Mouse (Mus musculus) layer of hippocampus, adult 2 months (tissue): ENCODE data around the gene Vwce. TPM values are rescaled to one million over a fixed set of nuclear protein-coding genes. Genes with fewer than 3 reads are reported as not detected.

Source experiments
- DNase-seq, 2 experiments: peaks; one replicate each; pipeline ENCODE4 v3.0.0; 2022; ENCODE audit warnings: low spot score in 2 of 2
- H3K27ac ChIP-seq: fragments of 200-600 bp; 2 replicates; pipeline ENCODE4 v1.8.1; 2022
- H3K4me3 ChIP-seq: fragments of 200-600 bp; 2 replicates; pipeline ENCODE4 v1.8.1; 2022; ENCODE audit warnings: mild to moderate bottlenecking
- CTCF ChIP-seq: fragments of 200-600 bp; conservative IDR thresholded peaks from 2 replicates; pipeline ENCODE4 v1.8.1; 2022; ENCODE audit warnings: antibody characterized with exemption, mild to moderate bottlenecking, moderate library complexity
- total RNA-seq, 2 experiments: library from RNA; stranded (reverse); gene quantifications; 2 replicates each; pipeline ENCODE4 v1.2.3; 2021

Gene Vwce
- total RNA-seq, 2 experiments from 2014 or later = 0.39 to 0.72 TPM

- Histone ChIP-seq H3K27ac (no peak overlapping the region), H3K4me3 (no peak overlapping the region)
- DNase-seq = no peak
- TF ChIP-seq CTCF = no peak
These were observed 68.1 kb downstream of the Vwce start for GRCm38 (mm10) chr19:10702125-10702524.

DNA sequence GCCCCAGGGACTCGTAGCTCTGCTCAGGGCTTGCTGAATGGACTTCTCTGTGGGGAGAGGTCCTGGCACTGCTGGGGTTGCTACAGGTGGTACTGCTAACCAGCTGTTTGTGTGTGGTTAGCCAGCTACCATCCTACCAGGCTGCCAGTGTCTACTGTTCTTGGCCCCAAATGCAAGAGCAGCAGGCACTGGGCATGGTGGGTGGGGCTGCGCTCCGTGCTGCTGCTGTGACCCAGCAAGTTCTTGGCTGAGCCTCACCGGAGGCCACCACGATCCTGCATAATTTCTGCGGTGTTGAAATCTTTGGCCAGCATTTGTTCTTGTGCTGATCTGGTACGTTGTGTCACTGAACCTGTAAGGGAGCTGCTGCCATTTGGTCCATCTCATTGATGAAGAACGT, 69.5 kb downstream of the Vwce start:
- H3K27ac ChIP-seq = peak overlapping the region; percentile 14; the same call in 1 of the 2 replicates
- DNase-seq = no peak
- H3K4me3 ChIP-seq = no peak overlapping the region
- no peak for TF ChIP-seq CTCF

DNA sequence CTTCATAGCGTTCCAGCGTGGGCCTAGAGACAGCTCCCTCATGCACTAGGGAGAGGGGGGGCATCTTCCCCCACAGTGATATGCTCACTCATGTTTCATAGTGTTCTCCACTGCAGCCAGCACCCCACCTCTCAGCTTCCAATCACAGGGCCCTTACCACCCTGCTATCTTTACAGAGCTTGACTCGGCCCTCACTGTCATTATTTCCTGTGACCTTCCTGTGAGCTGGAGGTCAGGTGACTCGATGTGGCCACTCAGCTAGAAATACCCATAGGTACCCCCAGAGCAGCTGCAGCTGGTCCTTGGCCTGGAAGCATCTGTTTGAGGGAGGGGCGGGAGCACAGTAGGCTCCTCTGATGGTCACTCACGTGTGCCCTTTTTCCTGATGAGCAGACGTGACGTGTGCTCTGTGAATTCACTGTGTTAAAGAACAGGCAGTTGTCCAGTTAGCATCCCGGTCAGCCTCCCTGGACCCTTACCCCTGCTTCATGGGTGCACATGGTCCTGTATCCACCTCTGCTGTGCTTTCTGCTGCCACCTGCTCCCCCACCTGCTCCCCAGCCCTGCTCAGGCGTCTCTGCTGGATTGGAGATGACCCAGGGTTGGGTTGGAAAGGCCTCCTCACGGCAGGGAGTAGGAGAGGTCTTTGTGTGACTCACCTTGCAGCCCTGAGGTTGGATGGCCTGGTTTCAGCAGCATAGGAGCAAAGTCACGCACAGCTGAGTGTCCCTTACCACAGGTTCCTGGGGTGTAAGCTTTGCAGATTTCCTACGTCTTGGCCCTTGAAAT, 73.3 kb downstream of the Vwce start:
- no peak overlapping the region for H3K4me3 ChIP-seq
- DNase-seq = no peak
- TF ChIP-seq CTCF = no peak
- H3K27ac ChIP-seq = peak overlapping the region; percentile 44; the same call in 1 of the 2 replicates

GRCm38 (mm10) chr19:10707881-10708280, 73.9 kb downstream of the Vwce start:
- no peak for TF ChIP-seq CTCF
- DNase-seq = no peak
- Histone ChIP-seq H3K4me3 (no peak overlapping the region), H3K27ac (peak overlapping the region; percentile 91)

DNA sequence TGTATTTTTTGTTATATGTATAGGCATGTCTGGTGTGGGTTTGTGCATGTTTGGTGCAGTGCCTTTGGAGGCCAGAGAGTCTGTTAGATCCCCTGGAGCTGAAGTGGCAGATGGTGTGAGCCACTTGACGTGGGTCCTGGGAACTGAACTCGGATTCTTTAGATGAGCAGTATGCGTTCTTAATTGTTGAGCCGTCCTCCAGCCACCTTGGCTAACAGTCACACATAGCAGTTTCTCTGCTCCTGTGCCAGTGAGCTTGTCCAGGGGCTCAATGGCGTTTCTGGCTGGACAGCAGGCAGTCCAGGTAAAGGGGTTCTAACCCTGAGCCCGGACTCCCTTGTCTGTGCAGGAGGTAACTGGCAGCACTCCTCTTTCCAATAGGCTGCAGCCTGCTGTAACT, 74.9 kb downstream of the Vwce start:
- DNase-seq = no peak
- H3K27ac ChIP-seq = peak overlapping the region; percentile 91
- TF ChIP-seq CTCF = no peak
- H3K4me3 ChIP-seq = no peak overlapping the region

DNA sequence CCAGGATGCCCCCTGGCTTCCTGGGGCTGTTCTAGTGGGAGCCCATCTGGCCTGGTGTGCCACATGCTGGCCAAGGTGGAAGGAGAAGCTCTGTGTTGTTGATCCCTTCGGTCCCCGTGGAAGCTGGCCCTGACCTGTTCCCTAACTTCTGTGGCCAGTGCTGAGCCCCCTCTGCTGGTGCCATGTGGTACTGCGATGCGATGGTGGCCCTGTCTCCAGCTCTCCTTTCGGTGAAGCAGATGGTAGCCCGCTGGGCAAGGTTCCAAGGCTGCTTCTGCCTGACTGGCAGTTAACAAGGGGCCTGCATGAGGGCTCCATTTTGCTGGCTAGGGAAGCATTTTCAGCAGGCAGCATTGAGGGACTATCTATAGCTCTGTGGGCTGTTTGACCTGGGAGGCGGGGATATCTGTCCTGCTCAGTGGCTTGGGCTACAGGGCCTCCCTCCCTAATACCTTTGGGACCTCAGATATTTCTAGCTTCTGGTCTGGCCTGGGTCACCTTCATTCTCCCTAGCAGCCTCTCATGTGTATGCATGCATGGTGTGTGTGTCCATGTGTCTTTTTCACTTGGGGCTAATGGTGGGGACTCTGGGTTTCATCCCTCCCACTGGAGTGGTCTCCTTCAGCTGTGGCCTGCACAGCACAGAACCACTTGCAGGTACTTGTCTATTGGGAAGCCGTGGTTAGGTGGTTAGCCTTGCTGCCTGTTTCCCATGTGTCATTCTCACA, 75.5 kb downstream of the Vwce start:
- peak; percentile 95 for TF ChIP-seq CTCF

GRCm38 (mm10) chr19:10710088-10710511, 76.1 kb downstream of the Vwce start:
- H3K4me3 ChIP-seq = no peak overlapping the region
- TF ChIP-seq CTCF = peak; percentile 82
- DNase-seq = peak; percentile 69 to 72
- H3K27ac ChIP-seq = peak overlapping the region; percentile 91

More for the DNA sequence above, 75.5 kb downstream of the Vwce start:
- peak; percentile 97 to 100 for DNase-seq
- peak overlapping the region; percentile 91 for H3K27ac ChIP-seq
- H3K4me3 ChIP-seq = no peak overlapping the region

DNA sequence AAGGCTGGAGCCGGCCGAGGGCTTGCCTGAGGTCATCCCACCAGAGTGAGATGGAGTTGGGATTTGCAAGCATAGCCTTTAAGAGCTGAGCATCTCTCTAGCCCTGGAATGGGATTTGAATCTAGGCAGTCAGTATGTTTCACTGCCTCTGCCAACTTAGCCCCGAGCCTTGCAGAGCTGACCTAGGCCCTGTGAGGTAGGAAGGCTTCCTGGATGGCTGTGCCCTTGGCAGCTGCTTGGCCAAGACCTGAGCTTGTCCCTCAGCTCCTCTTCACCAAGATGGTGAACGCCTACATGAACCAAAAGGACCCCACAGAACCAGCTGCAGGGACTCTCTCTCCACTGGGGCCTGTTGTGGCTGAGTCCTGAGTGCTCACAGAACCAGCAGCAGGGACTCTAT, 76.7 kb downstream of the Vwce start:
- no peak for TF ChIP-seq CTCF
- peak overlapping the region; percentile 91 for H3K27ac ChIP-seq
- no peak for DNase-seq
- no peak overlapping the region for H3K4me3 ChIP-seq

DNA sequence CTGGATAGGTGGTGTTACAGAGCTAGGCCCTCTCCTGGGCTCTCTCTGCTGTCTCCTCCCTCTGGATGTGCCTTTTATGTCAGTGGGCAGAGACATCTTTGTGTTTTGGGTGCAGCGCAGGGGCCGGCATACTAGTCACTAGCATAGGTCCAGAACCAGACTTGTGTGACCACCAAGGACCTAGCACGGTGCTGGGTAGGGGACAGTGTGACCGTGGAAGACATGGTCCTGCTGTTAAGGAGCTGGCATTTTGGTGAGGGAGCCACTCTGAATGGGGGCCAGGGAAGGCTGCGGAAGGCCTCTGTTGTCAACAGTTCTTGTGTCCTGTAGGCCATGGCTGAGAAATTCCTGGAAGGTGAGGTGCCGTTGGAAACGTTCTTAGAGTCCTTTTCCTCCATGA, 78.2 kb downstream of the Vwce start:
- no peak for TF ChIP-seq CTCF
- Histone ChIP-seq H3K27ac (no peak overlapping the region), H3K4me3 (no peak overlapping the region)
- DNase-seq = no peak

DNA sequence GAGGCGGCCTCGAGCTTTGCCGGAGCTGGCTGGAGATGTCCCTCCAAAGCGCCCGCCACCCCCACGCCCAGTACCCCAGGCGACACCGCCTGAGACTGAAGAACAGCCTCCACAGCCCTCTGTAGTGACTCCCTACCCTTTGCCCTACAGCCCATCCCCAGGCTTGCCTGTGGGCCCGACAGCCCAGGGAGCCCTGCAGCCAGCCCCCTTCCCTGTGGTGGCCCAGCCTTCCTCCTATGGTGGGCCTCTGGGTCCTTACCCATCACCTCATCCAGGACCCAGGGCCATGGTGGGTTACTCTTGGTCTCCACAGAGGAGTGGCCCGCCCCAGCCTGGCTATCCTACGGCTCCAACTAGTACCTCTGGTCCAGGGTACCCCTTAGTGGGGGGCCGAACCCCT, 78.6 kb downstream of the Vwce start:
- no peak for TF ChIP-seq CTCF
- no peak overlapping the region for H3K4me3 ChIP-seq
- no peak for DNase-seq
- H3K27ac ChIP-seq = no peak overlapping the region

- Histone ChIP-seq H3K4me3 (no peak overlapping the region), H3K27ac (no peak overlapping the region)
- no peak for TF ChIP-seq CTCF
- DNase-seq = no peak
These were observed 79.5 kb downstream of the Vwce start for GRCm38 (mm10) chr19:10713551-10713950.

GRCm38 (mm10) chr19:10714168-10714567, 80.2 kb downstream of the Vwce start:
- no peak for DNase-seq
- TF ChIP-seq CTCF = no peak
- 0 out of 2 replicates have a peak overlapping the region, but pooled peaks have one; percentile 3 for H3K27ac ChIP-seq
- H3K4me3 ChIP-seq = no peak overlapping the region

DNA sequence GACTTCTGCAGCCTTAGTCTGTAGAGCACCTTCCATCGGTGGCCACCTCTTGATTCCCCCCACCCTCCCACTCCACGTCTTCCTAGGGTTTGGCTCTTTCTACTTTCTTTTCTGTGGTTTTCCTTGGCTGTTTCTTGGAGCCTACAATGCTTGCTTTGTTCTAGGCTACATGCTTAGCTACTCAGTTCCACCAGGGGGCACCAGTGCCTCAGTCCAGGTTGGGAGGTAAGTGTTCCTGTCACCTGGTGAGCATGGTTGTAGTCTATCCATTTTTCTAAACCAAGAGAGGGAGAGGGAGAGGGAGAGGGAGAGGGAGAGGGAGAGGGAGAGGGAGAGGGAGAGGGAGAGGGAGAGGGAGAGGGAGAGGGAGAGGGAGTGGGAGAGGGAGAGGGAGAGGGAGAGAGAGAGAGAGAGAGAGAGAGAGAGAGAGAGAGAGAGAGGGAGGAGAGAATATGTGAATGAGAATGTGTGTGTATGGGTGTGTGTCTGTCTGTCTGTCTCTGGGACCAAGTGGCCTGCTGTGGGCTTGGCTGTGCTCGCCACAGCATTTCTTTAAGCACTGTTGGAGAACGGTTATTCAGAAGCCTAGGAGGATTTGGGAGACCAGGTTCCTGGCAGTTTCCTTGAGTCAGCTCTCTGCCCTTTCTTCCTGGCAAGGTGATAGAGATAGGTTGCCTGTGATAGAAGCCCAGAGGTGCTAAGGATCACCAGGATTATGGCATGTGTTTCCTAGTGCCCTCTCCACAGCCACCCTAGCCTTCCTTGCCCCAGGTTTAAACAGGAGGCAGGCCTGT, 80.9 kb downstream of the Vwce start:
- peak; percentile 78 for TF ChIP-seq CTCF
- Histone ChIP-seq H3K4me3 (no peak overlapping the region), H3K27ac (peak overlapping the region; percentile 19; the same call in 1 of the 2 replicates)
- peak; percentile 78 to 87 for DNase-seq
